Mouse (Mus musculus): ENCODE measurements around the gene 1700023F06Rik.

The 1700023F06Rik gene

DNA sequence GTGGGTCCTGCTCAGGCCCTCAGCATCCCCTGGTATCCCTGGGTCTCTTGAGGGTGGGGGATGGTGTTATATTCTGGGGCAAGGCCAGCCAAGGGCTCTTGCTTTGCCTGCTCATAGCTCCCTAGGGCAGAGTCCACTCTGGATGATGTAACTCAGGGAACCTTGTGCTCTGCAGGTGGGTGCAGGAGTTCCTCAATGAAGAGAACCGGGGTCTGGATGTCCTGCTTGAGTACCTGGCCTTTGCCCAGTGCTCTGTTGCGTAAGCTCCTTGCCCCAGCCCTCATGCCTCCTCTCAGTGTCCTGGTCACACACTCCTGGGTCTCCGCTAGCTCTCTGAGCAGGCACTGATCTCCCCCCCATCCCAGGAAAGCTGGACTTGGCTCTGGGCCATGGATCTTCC lies 26.4 kb downstream of the 1700023F06Rik start:
- no peak for DNase-seq (ENCODE audit: low spot score)

DNA sequence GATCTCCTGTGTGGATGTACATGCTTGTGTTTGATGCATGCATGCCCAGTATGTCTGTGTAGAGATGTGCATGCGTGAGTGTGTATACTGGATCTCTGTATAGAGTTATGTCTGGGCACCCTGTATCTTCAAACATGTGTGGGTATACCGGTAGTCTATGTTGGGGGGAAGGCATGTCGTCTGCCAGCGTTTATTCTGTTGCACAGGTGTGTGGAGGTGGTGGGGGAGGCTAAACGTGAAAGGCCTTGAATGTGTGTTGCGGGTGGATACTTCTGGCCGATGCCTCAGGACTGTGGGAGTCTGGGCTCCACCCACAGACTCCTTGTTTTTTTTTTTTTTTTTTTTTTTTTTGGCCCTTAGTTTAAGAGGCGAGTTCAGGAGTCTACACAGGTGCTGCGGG lies 27.0 kb downstream of the 1700023F06Rik start:
- no peak for DNase-seq (ENCODE audit: low spot score)

DNA sequence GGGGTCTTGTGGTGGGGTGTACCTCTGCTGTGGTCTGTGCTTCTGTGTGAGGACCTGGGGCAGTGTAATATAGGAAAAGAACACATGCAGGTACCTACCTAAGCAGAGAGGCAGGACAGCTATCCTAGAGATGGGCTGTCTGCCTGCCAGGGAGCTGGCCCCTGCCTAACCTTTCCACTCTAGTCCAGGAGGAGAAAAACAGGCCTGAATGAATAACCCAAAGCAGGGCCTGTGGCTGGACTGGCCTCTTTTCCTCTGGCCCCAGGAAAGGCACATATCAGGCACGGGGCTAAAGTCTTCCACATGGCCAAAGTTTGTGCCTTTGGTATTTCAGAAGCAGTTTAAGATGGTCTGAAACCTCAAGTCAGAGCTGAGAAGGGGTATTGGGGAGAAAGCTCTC lies 27.9 kb downstream of the 1700023F06Rik start:
- no peak for DNase-seq (ENCODE audit: low spot score)

DNA sequence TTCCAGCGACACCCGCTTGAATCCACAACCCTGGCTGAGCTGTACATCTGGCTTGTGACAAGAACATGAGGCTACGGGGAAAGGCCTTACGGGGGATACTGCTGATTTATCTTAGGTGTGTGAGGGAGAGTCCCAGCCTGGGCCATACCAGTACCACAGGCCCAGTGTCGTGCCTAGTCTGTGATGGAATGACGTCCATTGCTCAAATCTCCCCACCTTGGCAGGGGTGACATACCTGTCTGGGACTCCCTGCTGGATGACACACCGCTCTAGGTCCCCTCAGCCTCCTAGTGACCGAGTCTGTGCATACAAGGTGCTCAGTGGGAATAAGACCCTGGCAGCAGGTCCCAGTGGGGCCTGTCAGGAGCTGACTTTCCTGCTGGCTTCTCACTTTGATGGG lies 29.6 kb downstream of the 1700023F06Rik start:
- DNase-seq (ENCODE audit: low spot score) = no peak

DNA sequence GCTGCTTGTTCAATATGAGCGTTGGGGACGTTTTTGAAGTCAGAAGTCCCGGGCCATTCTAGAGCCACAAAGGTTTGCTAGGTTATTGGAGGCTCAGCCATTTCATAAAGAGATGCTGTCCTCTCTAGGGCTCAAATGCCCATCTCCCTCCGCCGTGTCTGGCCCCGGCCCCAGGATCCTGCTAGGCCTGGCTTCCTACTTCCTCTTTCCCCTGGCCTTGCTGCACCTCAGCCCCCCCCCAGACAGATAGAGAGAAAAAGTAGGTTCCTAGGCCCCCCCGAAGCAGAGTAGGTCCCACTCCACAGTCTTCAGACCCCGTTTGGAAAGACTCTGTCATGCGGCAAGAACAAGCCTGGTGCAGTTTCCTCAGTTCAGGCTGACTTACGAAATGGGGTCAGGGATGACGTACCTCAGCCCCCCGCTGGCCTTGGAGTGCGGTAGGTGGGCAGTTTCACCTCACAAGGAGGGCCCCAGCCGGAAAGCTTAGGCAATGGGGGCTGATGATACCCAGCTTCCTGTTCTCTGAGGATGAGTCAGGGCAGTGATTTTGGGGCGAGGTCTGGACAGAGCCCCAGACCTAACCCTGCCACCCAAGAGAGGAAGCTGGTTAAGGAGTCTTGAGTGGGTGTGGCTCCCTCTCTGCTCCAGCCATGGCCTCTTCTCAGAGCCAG lies 30.4 kb downstream of the 1700023F06Rik start:
- no peak for DNase-seq (ENCODE audit: low spot score)

DNA sequence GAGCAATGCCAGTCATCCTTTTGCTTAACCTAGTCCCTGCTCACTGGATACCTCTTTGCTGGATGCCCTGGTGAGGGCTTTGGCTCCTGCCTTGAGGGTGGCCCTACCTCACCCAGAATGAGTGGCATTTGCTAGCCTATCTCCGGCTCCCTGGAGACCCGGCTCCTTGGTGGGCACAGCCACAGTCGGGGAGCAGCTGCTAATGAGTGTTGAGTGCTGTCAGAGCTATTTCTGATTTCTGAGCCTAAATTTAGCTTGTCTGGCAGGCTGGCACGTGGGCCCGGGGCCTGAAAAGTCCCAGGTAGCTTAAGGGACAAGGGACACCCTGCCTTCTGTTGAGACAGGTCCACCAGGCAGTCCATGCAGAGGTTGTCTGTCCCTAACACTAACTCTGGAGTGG lies 31.1 kb downstream of the 1700023F06Rik start:
- DNase-seq (ENCODE audit: low spot score) = no peak

DNA sequence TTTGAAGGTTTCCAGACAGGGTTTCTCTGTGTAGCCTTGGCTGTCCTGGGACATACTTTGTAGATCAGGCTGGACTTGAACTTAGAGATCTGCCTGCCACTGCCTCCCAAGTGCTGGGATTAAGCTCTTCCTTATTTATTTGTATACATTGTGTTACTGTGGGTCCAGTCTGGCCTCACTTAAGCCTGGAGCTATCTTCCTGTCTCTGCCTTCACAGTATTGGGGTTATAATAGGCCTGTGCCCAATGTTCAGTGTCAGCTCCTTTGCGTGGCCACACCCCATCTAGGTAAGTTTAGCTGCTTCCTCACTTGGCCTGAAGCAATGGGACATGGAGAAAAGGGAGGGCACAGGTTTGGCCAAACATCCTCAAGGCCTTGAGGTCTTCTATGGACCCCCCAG lies 31.8 kb downstream of the 1700023F06Rik start:
- no peak for DNase-seq (ENCODE audit: low spot score)

DNA sequence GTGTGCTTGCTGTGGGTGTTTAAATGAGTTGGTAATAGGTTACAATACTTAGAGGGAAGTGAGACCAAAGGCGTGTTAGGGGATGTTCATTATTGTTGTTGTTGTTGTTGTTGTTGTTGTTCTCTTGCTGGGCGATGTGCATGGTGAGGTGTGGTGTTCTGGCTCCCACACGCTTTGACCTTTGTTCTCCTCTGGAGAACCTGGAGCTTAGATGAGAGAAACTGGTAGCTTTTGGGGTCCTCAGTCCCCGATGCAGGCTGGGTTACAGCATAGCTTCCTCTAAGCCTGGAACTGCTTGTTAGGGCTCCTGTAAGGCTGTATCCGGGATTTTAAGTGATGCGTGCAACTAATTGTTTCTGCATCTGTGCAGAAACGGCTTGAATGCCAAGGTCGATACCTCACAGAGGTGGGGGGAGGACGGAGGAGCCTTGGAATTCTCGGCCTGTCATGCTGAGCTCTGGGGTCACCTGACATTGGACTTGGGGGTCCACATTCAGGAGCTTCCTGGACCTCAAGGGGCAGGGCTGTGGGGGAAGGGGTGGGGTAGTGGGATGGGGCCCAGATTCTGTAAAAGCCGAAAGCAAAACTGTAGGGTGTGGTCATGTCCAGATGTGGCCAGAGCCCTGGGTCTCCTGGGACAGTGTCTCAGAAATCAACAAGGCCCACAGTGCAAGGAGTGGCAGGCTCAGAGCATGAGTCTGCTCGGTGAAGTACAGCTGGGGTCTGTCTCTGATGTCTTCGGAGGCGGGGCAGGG lies 32.5 kb downstream of the 1700023F06Rik start:
- no peak for DNase-seq (ENCODE audit: low spot score)

DNA sequence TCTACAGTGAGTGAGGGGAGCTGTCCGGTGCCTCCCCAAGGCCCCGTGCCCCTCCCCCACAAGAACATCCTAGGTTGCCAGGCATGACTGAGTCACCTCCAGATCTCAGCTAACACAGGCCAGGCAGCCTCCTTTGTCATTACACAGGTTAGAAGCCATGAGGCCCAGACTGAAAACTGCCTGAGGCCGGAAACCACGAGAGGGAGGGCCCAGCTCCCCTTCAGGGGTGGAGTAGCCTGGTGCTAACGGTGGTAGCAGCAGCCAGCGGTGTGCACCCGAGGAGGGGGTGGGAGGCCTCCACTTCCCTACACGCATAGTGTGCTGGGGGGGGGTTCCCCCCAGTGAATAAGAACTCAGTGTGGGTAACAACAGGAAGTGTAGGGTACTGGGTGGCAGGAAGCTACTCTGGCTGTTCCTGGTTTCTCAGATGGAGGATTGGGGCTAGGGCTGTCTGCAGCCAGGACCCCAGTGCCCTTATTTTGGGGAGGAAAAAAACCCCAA lies 33.4 kb downstream of the 1700023F06Rik start:
- DNase-seq (ENCODE audit: low spot score) = no peak

DNA sequence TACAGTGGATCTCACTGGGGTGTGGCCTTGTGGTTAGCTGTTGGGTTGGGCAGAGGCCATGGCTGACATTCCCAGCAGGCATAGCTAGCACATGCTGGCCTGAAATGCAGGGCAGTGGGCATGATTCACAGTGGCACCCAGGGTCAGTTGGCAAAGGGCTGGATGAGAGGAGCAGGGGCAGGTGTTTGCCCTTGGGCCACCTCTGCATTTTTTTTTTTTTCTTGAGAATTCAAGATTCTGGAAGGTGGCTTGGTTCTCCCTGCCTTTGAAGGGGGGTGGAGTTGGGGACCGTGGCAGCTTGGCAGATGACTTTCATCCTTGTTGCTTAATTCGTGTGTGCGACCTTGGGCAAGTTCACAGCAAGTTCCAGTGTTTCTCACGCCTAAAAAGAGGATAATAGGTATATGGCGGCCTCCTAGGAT lies 33.9 kb downstream of the 1700023F06Rik start:
- no peak for DNase-seq (ENCODE audit: low spot score)

DNA sequence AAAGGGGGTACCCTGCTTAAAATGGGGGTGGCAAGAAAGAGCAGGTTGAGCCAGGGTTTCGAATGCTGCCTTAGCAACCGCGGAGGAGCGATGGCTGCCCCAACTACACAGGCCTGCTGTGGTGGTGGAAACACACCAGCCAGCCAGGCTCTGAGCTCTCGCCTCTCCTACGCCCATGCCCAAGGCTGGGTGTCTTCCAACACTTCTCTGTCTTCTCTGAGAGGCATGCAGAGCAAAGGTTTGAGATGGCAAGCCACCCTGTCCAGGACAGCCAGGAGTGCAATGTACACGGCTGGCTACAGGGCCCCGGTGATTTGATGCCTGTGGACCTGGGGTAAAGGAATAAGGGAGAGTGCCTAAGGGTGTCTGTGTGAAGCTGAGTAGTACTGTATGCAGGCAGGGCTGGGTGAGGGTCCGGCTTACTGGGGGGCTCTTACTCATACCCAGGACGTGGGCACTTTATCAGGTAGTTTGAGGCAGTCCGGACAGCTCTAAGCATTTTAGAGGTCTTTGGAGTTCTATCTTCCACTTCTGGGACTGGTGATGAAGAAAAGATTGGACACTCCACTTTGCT lies 34.5 kb downstream of the 1700023F06Rik start:
- DNase-seq (ENCODE audit: low spot score) = no peak

DNA sequence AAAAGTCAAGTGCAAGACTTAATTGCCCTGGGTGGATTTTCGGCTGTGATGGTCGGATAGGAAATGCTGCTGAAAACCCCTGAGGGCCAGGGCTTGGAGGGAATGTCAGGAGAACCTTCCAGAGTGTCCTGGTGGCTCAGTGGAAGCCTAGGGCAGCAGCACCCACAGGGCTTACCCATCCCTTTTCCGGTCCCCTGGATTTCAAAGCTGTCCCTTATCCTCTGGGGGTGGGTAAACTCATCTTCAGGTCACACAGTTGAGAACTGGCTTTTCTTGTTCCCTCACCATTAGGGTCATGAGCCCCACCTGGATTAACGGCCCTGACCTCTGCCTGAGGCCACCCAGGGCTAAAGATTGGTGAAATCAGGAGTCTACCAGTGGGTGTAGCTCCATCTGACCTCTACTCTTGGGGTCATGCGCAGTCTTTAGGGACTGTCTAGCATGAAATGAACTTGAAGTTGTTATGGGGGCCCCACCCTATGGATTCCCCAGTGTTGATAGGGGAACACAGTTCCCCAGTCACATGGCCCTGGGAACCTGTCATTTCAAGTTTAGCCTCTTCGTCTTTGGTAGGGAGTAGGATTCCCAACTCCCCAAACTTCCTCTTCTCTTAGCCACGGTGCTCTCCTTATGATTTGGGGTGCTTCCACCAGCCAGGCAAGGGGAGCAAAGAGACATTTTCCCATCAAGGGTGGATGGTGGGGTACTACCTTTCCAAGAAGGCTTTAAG lies 35.2 kb downstream of the 1700023F06Rik start:
- no peak for DNase-seq (ENCODE audit: low spot score)

DNA sequence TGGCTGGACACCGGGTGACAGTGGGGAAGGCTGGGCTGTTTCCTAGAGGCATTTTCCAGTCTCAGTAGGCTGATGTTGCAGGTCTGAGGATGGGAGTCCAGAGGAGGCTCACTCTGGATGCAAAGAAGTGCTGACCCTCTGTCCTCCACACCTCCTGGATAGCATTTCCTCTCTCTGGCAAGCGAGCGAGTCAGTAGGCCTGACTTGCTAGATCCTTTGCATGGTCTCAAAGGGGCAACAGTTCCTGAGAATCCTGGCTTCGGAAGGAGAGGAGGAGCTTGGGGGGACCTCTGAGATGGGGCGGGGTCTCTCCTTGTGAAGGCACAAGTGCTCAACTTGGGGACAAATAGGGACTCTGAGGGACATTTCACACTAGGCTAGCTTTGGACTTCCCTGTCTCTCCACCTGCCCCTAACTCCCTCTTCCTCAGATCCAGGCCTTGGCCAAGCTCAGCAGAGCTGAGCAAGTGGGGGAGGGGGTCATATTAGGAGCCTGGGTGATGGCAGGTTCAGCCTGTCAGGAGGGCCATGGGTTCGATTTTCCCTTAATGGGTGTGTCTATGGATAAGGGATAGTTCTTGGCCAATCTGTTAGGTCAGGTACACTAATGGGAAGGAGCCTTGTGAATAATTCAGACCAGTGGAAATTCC lies 35.8 kb downstream of the 1700023F06Rik start:
- no peak for DNase-seq (ENCODE audit: low spot score)

DNA sequence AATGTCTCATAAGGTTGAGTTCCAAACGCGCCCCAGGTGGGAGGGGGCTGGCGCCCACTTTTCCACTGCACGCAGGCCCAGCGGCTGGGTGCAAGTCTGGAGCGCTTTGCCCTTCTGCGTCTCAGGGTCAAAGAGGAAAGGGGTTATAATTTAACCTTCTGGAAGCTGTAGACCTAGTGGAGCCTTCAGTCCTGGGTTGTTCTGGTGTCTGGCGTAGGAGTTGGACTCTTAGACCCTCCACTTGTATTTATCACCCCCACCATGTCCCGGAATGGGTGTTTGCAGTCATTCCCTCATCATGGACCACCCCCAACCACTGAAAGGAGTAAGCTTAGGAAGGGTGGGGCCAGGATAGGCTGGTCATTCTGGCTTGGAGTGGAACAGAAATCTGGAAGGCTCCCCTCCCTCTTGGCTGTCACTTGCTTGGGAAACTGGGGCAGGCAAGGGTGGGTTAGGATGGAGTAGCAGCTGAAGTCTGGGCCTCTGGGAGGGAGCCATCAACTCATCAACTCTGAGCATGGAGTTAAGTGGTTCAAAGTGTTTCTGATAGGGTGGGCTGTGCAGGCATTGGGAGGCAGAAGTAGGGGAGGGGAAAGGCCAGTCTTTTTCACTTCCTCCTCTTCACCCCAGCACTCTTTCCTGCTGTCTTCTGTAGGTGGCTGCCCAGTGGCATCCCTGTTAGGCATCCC lies 36.5 kb downstream of the 1700023F06Rik start:
- no peak for DNase-seq (ENCODE audit: low spot score)

DNA sequence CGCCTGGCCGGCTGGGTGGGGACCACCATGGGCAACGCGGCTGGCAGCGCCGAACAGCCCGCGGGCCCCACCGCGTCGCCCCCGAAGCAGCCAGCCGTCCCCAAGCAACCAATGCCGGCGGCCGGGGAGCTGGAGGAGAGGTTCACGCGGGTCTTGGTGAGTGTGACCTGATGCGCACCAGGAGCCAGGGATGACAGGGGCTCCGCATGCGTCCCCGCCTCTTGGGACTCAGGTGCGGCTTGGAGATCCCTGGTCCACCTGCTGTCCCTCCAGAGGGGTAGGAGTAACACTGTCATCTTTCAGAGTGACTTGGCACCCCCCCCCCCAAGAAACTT lies 37.1 kb downstream of the 1700023F06Rik start:
- DNase-seq (ENCODE audit: low spot score) = no peak

DNA sequence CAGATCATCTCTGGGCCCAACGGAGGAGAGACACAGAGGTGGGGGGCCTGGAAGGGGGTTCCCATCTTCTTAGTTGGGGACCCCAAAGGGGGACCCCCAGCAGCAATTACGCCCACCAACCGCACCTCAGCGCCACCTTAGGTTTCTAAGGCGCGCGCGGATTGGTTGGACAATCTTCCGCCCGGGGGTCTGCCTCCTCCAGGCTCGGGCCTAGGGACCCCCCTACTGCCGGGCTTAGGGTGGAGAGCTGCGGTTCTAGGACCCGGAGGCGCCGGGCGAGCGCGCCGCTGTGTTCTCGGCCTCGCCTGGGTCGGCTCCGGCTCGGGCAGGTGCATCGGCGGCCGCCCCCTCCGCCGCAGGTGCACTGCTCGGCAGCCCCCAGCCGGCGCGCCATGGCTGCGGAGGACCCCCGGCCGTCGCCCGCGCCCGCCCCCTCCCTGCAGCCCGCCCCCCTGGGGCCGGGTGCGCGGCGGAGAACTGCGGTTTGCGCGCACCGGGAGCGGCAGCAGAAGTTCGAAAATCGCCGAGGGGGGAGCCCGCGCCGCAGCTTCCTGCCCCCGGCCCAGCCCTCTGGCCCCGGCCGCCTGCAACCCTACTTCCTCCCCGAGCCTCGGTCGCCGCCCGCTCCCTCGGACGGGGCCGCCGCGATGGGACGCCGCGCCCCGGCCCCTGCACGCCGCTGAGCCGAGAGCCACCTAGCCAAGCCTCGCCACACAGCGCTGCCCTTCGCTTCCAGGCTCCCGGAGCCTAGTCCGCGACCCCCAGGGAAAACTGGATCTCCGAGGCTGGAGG lies 37.7 kb downstream of the 1700023F06Rik start, which contains the start of gene Fmnl1:
TSS of gene Fmnl1 (plus strand) at position 614 of the 792 bp plus-strand sequence.
- no peak for DNase-seq (ENCODE audit: low spot score)

DNA sequence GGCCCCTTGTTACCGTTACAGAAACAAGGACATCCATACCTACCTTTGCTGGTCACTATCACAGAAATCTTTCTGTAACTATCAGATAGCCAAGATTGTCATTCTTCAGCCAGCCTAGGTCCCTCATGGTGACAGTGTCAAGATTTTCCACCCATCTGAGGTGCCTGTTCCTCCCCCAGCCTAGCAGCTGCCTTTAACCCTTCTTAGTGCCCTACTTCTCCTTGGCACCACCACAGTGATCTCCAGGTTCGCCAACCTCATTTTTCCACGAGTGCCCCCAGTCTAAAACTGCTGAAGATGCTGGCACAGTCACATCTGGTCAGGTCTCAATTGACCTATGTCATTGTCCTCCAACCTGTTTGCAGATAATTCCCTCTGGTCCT lies 38.3 kb downstream of the 1700023F06Rik start:
- no peak for DNase-seq (ENCODE audit: low spot score)

DNA sequence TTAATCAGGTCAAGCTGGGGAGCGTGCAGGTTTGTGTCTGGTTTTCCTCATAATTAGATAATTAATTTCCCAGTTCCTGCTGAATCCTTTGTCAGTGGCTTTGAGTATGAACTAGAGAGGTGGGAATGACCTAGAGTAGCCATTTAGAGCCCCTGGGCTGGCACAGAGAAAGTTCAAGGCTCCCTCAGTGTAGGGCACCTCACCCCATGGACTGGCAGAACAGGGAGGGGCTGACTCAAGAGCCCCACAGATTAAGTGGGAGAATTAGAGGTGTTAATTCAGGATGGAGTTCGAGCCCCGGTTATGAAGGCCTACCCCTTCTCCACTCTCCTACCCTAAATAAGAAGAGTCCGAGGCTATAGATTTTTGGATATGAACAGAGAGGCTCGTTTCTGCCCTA lies 38.7 kb downstream of the 1700023F06Rik start:
- DNase-seq (ENCODE audit: low spot score) = no peak

DNA sequence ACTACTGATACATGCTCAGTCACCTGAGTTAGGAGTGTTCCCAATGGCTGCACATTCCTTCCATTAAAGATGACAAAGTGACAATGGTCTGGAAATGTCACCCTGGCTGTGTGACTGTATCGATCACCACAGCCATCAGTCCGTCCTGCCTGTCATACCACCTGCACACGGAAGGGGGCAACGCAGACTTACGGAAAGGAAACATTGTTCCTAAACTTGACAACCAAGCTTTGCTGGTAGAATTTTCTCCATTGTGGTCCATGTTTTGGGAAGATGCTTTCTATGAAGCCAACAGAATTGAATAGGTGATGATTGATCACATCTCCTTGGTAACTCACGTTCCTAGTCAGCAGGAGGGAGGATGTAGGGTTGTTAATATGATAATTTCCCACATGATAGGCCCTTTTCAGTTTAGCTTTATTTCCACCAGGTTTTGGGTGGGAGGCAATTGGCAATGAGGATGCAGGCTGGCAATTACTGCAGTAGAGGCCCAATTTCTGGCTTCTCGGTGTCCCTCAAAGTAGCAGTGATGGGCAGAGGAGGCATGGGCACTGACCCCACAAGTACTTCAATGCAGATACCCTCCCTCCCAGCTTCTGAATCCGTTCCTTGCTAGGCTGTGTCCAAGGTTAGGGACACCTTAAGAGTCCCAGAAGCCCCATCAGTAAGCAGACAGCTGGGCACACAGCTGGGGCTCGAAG lies 39.5 kb downstream of the 1700023F06Rik start:
- peak; percentile 70 for DNase-seq (ENCODE audit: low spot score)

DNA sequence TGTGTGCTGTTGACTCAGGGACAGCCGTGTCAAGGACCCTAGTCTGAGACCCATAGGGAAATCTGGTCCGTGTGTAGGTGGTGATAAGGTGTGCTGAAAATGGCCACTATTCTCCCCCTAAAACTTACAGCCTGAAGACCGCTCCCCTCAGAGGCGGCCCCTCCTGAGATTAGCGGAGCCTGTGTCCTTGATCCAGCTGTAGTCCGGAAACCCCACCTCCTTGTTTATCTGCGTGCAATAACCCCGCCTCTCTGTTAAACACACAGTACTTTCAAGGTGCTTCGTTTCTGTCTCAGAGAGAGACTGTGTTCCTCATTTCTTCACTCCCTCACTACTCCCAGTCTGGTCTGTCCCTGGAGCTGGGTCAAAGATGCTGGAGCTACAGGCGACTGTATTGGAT lies 44.0 kb downstream of the 1700023F06Rik start:
- DNase-seq (ENCODE audit: low spot score) = no peak
